Mouse (Mus musculus) heart, embryonic 15.5 days (tissue): ENCODE results near the gene Chst8. TPM values are rescaled to one million over a fixed set of nuclear protein-coding genes. Genes with fewer than 3 reads are reported as not detected.

ENCODE experiments used
- ATAC-seq: fragments of 200-750 bp; cut with Nextera tagmentation; replicated peaks from 2 replicates; pipeline ENCODE4 v1.8.0; 2017; ENCODE audit warnings: low read depth, moderate TSS enrichment; ENCODE audit not compliant: insufficient number of reproducible peaks, insufficient read depth, low FRiP score
- H3K27ac ChIP-seq: fragments of 300-500 bp; sonication (generic); 2 replicates; pipeline ENCODE4 v1.5.1; 2015; ENCODE audit warnings: mild to moderate bottlenecking, inconsistent platforms
- H3K27me3 ChIP-seq: fragments of 300-500 bp; sonication (generic); 2 replicates; pipeline ENCODE4 v1.6.1; 2015; ENCODE audit warnings: inconsistent platforms
- H3K36me3 ChIP-seq: fragments of 300-500 bp; sonication (generic); 2 replicates; pipeline ENCODE4 v1.6.1; 2015; ENCODE audit warnings: mild to moderate bottlenecking, inconsistent platforms
- H3K4me1 ChIP-seq: fragments of 300-500 bp; sonication (generic); replicated peaks from 2 replicates; pipeline ENCODE4 v1.6.1; 2015; ENCODE audit warnings: inconsistent platforms
- H3K4me2 ChIP-seq: fragments of 300-500 bp; sonication (generic); 2 replicates; pipeline ENCODE4 v1.6.1; 2015; ENCODE audit warnings: inconsistent platforms, mild to moderate bottlenecking, moderate library complexity
- H3K4me3 ChIP-seq: fragments of 300-500 bp; sonication (generic); 2 replicates; pipeline ENCODE4 v1.5.1; 2015; ENCODE audit warnings: mild to moderate bottlenecking, inconsistent platforms
- H3K9ac ChIP-seq: fragments of 300-500 bp; sonication (generic); 2 replicates; pipeline ENCODE4 v1.6.1; 2015; ENCODE audit warnings: mild to moderate bottlenecking, inconsistent platforms
- H3K9me3 ChIP-seq: fragments of 300-500 bp; sonication (generic); replicated peaks from 2 replicates; pipeline ENCODE4 v1.6.1; 2016; ENCODE audit warnings: inconsistent platforms
- WGBS: fragments of 180-500 bp; shearing (Covaris S2); methylation state at CpG from one replicate; pipeline ENCODE4 v1.1.7; 2015; ENCODE audit warnings: mixed read lengths; 5-methylcytosine and 5-hydroxymethylcytosine counted together
- polyA plus RNA-seq: library from polyadenylated mRNA; unstranded; fragments of >200 nt; fragmentation: Nextera tagmentation; extraction: Ambion mirVana; gene quantifications from 2 replicates; pipeline ENCODE4 v1.2.1, GENCODE M21; 2015

Chst8 gene
- polyA plus RNA-seq, 1 experiment from 2014 or later: 0.44 TPM

- Histone ChIP-seq H3K4me3 (no peak overlapping the region), H3K36me3 (no peaks in the 10 kb centered on the region), H3K27ac (no peak overlapping the region), H3K4me2 (no peak overlapping the region), H3K27me3 (peaks cover 3% of the 10 kb centered on the region; the same call in 1 of the 2 replicates), H3K9ac (no peak overlapping the region), H3K9me3 (no peaks in the 10 kb centered on the region), H3K4me1 (peaks cover 6% of the 10 kb centered on the region)
- 61% methylated on average over 3 of the region's 3 CpGs for WGBS
- no peak for ATAC-seq
Observed at GRCm38 (mm10) chr7:34749753-34750152, 62.8 kb downstream of the Chst8 start.

DNA sequence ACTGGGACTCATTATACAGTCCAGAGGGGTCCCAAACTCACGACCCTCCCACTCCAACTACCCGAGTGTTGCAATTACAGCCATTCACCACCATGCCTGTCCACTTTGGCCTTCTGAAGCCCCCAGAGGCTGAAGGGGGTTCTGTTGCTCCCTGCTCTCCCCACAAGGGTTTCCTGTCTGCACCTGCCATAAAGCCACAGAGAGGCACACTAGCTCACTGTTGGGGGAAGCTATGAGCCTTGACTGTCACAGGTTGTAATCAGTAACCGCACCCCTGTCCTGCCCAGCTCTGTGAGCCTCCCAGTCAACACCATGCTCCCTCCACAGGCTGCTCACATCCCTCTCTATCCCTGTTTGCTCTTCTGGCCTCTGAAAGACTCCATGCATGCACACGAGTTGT, 64.0 kb downstream of the Chst8 start:
- H3K27me3 ChIP-seq: peaks cover 3% of the 10 kb centered on the region; the same call in 1 of the 2 replicates
- H3K4me1 ChIP-seq: peaks cover 6% of the 10 kb centered on the region
- no peak overlapping the region for H3K4me3 ChIP-seq
- H3K27ac ChIP-seq: no peak overlapping the region
- 65% methylated on average over 4 of the region's 4 CpGs for WGBS
- no peak overlapping the region for H3K4me2 ChIP-seq
- H3K9me3 ChIP-seq: no peaks in the 10 kb centered on the region
- H3K9ac ChIP-seq: no peak overlapping the region
- no peak for ATAC-seq
- no peaks in the 10 kb centered on the region for H3K36me3 ChIP-seq

DNA sequence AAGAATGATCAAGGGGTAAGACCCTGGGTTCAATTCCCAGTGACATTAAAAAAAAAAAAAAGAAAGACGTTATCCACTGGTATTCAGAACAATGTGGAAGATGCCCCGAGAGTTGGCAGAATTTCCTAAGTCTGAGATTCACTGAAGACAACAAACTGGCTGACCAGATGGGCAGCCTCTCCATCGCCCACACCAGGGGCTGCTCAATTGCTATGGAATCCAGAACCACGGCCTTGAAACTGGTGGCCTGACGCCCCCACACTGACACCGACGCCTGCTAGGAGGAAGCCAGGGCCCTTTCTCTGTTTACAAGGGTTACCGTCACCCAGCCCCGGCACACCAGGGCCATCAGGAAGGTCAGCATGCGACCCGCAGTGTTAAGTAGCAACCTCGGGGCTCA, 64.8 kb downstream of the Chst8 start:
- Histone ChIP-seq H3K4me1 (peaks cover 6% of the 10 kb centered on the region), H3K27me3 (no peaks in the 10 kb centered on the region; the same call in 1 of the 2 replicates), H3K9ac (no peak overlapping the region), H3K4me3 (no peak overlapping the region), H3K9me3 (no peaks in the 10 kb centered on the region), H3K27ac (no peak overlapping the region), H3K36me3 (no peaks in the 10 kb centered on the region), H3K4me2 (no peak overlapping the region)
- 64% methylated on average over 12 of the region's 12 CpGs for WGBS
- ATAC-seq: no peak

DNA sequence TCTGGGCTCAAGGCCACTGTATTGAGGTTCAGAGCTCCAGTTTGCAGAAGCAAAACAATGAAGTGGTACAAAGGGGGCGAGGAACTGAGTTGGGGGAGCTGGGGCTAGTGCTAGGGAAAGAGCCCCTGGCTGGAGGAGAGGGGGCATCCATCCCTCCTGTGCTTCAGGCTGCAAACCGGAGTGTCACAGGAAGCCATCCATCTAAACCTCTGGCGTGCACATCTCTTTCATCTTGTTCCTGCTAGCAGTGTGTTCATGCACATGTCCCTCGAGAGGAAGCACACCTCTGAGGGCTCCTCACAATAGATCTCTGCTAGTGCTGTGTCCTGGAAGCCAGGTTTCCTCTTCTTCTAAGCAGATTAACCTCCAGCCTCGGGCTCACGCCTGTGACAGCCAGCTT, 65.9 kb downstream of the Chst8 start:
- no peak for ATAC-seq
- no peaks in the 10 kb centered on the region for H3K36me3 ChIP-seq
- no peaks in the 10 kb centered on the region; the same call in 1 of the 2 replicates for H3K27me3 ChIP-seq
- no peak overlapping the region for H3K27ac ChIP-seq
- WGBS: 35% methylated on average over 6 of the region's 6 CpGs
- 0 out of 2 replicates have a peak overlapping the region, but pooled peaks have one; percentile 0 for H3K4me2 ChIP-seq
- no peak overlapping the region for H3K9ac ChIP-seq
- H3K4me1 ChIP-seq: no peaks in the 10 kb centered on the region; the same call in 1 of the 2 replicates
- no peaks in the 10 kb centered on the region for H3K9me3 ChIP-seq
- no peak overlapping the region for H3K4me3 ChIP-seq

GRCm38 (mm10) chr7:34746165-34746564, 66.3 kb downstream of the Chst8 start:
- H3K9ac ChIP-seq: no peak overlapping the region
- 35% methylated on average over 9 of the region's 9 CpGs for WGBS
- H3K27ac ChIP-seq: no peak overlapping the region

GRCm38 (mm10) chr7:34745426-34745825, 67.1 kb downstream of the Chst8 start:
- Histone ChIP-seq H3K27ac (no peak overlapping the region; the same call in 1 of the 2 replicates), H3K9ac (no peak overlapping the region), H3K4me2 (no peak overlapping the region), H3K4me1 (no peaks in the 10 kb centered on the region; the same call in 1 of the 2 replicates), H3K27me3 (no peaks in the 10 kb centered on the region), H3K36me3 (no peaks in the 10 kb centered on the region), H3K9me3 (no peaks in the 10 kb centered on the region), H3K4me3 (no peak overlapping the region)
- 70% methylated on average over 9 of the region's 9 CpGs for WGBS
- no peak for ATAC-seq

More at GRCm38 (mm10) chr7:34746165-34746564, 66.3 kb downstream of the Chst8 start:
- Histone ChIP-seq H3K4me2 (0 out of 2 replicates have a peak overlapping the region, but pooled peaks have one; percentile 0), H3K36me3 (no peaks in the 10 kb centered on the region), H3K4me3 (no peak overlapping the region), H3K9me3 (no peaks in the 10 kb centered on the region), H3K27me3 (no peaks in the 10 kb centered on the region; the same call in 1 of the 2 replicates), H3K4me1 (no peaks in the 10 kb centered on the region; the same call in 1 of the 2 replicates)
- ATAC-seq: peak; percentile 59

DNA sequence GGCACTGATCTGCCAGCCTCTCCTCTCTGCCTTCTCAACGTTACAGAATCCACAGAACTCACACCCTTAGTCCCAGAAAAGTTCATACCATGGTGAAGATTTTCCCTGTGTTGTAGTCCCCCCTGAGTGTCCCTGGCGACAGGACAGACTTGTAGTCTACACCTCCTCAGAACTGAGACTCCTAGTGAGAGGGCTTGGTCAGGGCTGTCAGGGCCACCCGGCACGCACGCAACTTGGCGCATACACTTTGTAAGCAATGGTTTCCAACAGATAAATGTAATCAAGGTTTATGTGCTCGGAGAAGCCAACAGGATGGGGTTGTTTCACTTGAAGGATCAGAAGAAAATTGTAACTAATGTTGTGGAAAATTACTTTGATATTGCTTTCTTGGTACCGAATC, 67.5 kb downstream of the Chst8 start:
- Histone ChIP-seq H3K9me3 (no peaks in the 10 kb centered on the region), H3K27ac (no peak overlapping the region), H3K4me3 (no peak overlapping the region), H3K4me1 (no peaks in the 10 kb centered on the region; the same call in 1 of the 2 replicates), H3K36me3 (no peaks in the 10 kb centered on the region), H3K9ac (no peak overlapping the region), H3K27me3 (no peaks in the 10 kb centered on the region), H3K4me2 (no peak overlapping the region)
- ATAC-seq: no peak
- 73% methylated on average over 8 of the region's 8 CpGs for WGBS

DNA sequence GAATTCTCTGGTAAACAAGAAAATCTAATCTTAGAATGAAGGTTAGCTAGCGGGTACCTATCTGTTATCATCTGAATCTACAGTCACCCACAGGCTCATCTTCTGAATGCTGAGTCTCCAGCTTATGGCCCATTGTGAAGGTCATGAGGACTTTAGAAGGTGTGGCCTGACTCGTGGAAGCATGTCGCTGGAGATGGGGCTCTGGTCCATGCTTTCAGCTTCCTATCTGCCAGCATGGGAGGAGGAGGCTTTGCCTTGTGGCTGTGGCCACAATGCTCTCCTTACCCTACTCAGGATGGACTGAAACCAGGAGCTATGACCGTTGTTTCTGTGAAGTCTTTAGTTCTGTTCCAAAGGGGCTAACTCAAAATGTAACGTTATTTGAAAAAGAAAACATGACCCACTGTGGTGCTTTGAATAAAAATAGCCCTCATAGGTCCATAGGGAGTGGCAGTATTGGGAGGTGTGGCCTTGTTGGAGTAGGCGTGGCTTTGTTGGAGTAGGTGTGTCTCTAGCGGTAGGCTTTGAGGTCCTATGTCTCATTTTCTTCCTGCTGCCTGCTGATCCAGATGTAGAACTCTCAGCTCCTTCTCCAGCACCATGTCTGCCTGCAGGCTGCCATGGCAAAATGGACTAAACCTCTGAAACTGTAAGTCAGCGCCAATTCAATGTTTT, 69.0 kb downstream of the Chst8 start:
- Histone ChIP-seq H3K4me3 (no peak overlapping the region), H3K27me3 (no peaks in the 10 kb centered on the region), H3K9ac (no peak overlapping the region), H3K36me3 (no peaks in the 10 kb centered on the region), H3K4me2 (no peak overlapping the region), H3K9me3 (no peaks in the 10 kb centered on the region), H3K27ac (no peak overlapping the region), H3K4me1 (no peaks in the 10 kb centered on the region; the same call in 1 of the 2 replicates)
- ATAC-seq: no peak
- 71% methylated on average over 8 of the region's 8 CpGs for WGBS

GRCm38 (mm10) chr7:34739371-34739770, 73.1 kb downstream of the Chst8 start:
- no peak overlapping the region for H3K4me3 ChIP-seq
- no peaks in the 10 kb centered on the region for H3K36me3 ChIP-seq
- H3K27me3 ChIP-seq: no peaks in the 10 kb centered on the region
- no peak overlapping the region for H3K27ac ChIP-seq
- H3K9me3 ChIP-seq: no peaks in the 10 kb centered on the region
- H3K4me1 ChIP-seq: 0 out of 2 replicates have a peak, but pooled peaks cover 4% of the 10 kb centered on the region
- no peak for ATAC-seq
- 96% methylated on average over 8 of the region's 8 CpGs for WGBS
- H3K4me2 ChIP-seq: no peak overlapping the region
- H3K9ac ChIP-seq: no peak overlapping the region

DNA sequence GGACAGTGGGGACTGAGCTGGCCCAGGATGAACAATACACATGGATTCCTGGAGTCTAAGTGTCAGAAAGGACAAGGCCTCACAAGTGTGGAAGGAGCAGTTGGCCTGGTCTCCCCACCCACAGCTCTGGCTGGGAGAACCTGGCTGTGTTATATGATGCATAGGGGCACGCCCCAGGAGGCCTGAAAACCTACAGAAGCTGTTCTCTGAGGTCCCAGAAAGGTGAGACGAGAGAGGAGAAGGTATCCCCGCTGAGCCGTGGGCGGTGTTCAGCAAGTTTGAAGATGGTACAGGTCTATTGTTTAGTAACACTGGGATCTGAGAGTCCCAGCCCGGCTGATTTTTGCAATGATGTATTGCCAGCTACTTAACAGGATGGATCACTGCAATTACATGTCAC, 75.3 kb downstream of the Chst8 start:
- H3K4me1 ChIP-seq: 0 out of 2 replicates have a peak, but pooled peaks cover 4% of the 10 kb centered on the region
- no peak overlapping the region for H3K27ac ChIP-seq
- 75% methylated on average over 6 of the region's 6 CpGs for WGBS
- no peaks in the 10 kb centered on the region for H3K27me3 ChIP-seq
- no peak overlapping the region for H3K4me3 ChIP-seq
- no peak for ATAC-seq
- no peaks in the 10 kb centered on the region for H3K36me3 ChIP-seq
- H3K4me2 ChIP-seq: no peak overlapping the region
- H3K9ac ChIP-seq: no peak overlapping the region
- H3K9me3 ChIP-seq: no peaks in the 10 kb centered on the region

- 78% methylated on average over 6 of the region's 6 CpGs for WGBS
- ATAC-seq: no peak
Observed at GRCm38 (mm10) chr7:34734348-34734747, 78.2 kb downstream of the Chst8 start.

DNA sequence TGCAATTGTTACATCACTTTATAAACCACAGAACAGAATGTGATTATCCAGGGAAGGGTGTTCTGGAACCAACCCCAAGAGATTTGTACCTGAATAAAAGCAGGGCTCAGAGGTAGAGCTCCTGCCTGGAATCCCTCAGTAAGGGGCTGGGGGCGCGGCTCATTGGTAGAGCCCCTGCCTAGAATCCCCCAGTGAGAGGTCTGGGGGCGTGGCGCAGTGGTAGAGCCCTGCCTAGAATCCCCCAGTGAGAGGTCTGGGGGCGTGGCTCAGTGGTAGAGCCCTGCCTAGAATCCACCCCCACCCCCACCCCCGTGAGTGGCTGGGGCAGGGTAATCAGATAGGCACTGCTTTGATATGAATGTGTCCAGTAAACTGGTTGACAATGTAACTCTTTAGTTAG, 83.6 kb downstream of the Chst8 start:
- no peaks in the 10 kb centered on the region for H3K36me3 ChIP-seq
- no peak overlapping the region for H3K27ac ChIP-seq
- H3K9me3 ChIP-seq: no peaks in the 10 kb centered on the region
- no peak overlapping the region for H3K4me3 ChIP-seq
- ATAC-seq: no peak
- 42% methylated on average over 6 of the region's 6 CpGs for WGBS
- H3K9ac ChIP-seq: no peak overlapping the region
- no peak overlapping the region for H3K4me2 ChIP-seq
- no peaks in the 10 kb centered on the region for H3K4me1 ChIP-seq
- 0 out of 2 replicates have a peak, but pooled peaks cover 4% of the 10 kb centered on the region for H3K27me3 ChIP-seq

More at GRCm38 (mm10) chr7:34734348-34734747, 78.2 kb downstream of the Chst8 start:
- Histone ChIP-seq H3K4me2 (no peak overlapping the region), H3K4me3 (no peak overlapping the region), H3K36me3 (no peaks in the 10 kb centered on the region), H3K27me3 (0 out of 2 replicates have a peak, but pooled peaks cover 4% of the 10 kb centered on the region), H3K4me1 (0 out of 2 replicates have a peak, but pooled peaks cover 4% of the 10 kb centered on the region), H3K27ac (no peak overlapping the region), H3K9me3 (no peaks in the 10 kb centered on the region), H3K9ac (no peak overlapping the region)
